Mouse (Mus musculus) ovary, postnatal 10 days (tissue): Measurements from ENCODE around the gene Palb2.
"Not testable (repeated sequence)": the region's sequence is repeated elsewhere in the genome, so short reads cannot be mapped to it uniquely, and the experiment has no call there.

Experiments used
- DNase-seq: peaks from one replicate; pipeline ENCODE4 v3.0.0; 2022; ENCODE audit warnings: low spot score

The Palb2 gene

DNA sequence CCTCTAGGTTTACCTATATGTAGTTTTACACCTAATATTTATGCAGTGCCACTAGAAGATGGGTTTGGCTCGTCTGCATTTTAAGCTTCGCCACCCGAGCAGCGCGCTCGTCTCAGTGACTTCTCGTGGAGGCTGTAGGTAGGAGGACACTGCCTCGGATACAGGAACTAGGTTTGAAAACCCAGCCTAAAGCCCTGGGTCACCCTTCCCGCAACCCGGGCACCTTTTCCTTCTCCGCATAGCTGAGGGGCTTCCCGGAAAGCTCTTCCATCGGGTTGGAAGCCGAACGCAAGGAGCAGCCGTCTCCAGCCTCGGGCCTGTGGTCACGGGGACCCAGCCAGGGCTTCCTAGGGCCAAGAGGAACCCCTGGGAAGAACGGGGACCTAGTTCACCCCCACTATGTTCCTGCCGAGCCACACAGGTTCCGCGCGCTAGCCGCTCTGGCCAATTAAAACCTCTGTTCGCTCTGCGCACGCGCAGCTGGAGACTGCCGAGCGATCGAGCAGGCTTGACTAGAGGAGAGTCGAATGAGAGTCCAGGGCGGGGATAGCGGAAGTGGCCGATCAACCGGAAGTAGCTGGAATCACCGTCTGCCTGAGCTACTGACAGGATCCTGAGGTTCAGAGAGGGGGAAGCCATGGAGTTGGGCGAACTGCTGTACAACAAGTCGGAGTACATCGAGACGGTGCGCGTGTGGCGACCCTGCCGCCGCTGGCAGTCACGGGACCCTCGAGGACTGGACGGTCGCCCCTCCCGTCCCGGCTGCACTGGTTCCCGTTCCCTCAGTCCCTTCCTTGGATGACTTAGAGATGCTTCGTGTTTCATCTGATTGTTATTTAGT lies at the start of gene Palb2, which contains the start of gene Dctn5:
TSS of gene Palb2 (minus strand) at position 489 of the 841 bp plus-strand sequence.
TSS of gene Dctn5 (plus strand) at position 545 of the 841 bp plus-strand sequence.
- peak; percentile 99 for DNase-seq

DNA sequence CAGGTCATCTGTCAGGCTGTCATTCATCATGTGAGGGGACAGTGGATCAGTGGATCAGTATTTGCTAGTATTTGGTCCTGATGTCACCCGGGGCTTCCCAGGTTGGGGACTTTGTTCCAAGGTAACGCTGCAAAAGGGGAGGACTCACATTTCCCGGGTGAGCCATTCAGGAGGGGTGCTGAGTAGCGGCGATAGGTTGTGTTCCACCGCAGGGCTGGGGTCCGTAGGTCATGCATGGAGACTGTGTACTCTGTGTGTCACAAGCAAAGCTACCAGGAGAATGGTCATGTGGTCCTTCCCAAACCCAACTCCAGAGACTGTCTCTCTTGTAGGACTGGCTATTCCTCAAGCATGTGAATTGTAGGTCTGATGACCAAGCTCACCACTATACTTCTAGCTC lies 47.9 kb upstream of the Palb2 start:
- no peak for DNase-seq

DNA sequence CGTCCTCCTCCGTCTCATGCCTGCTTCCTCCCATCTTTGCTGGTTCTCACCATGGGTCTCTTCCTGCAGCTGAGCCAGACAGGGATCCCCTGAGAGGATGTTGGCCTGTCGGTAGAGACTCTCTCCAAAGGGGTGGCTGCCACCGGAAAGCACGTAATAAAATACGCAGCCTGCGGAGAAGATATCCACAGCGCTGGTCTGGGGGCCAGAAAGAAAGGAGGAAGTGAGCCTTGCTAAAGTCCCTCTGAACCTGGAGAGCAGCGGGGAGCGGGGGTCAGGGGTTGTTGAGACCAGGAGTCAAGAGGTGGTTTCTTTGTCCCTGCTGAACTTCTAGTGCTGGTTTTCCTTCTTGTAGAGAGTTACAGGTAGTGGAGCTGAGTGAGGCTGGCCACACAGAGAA lies 38.8 kb upstream of the Palb2 start:
- DNase-seq: no peak

DNA sequence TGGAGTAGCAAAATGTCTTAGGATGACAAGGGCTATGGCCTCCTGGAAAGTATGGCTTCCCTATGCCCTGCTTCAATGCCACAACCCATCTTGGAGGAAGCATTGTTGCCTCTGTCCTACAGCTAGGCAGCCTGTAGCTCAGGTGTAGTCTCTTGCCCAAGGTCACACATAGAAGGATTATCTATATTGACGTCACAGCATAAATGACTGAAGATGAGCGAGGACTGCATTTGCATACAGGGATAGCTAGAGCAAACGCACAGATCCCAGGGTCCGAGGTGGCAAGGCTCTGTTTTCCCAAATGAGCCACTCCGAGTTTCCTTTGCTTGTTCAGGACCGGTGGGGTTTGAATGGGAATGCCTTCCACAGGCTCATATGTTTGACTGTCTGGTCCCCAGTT lies 37.9 kb upstream of the Palb2 start:
- no peak for DNase-seq

DNA sequence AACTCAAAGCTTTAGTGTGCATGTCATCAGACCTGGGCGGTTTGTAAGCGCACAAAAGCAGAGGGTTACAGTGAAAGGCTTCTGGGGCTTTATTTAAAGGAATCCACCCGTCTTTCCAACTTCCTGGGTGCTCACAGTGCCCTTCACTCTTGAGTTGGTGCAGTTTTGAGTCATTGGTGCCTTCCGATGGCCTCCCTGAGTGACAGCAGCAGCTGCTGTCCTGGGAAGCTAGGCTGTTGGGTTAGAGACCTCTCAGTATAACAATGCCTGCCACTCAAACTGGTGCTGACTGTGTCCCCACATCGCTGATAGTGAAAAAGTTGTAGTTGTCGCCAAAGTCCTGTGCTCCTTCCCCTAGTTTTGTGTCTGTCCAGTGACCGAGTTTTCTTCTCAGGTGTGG lies 34.4 kb upstream of the Palb2 start:
- no peak for DNase-seq

DNA sequence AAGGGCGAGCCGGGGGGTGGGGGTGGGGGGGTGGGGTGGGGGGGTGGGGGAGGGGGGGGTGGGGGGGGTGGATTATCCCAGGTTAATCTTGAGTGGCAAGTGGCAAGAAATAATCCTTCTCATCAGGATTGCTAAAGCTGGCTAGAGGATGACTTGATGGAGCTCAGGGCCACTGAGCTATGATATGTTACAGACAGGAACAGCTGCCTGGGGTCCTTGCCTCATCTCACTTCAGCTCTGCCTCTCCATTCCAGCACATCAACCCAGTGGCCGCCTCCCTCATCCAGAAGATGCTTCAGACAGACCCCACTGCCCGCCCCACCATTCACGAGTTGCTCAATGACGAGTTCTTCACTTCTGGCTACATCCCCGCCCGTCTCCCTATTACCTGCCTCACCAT lies 31.0 kb upstream of the Palb2 start:
- no peak for DNase-seq

DNA sequence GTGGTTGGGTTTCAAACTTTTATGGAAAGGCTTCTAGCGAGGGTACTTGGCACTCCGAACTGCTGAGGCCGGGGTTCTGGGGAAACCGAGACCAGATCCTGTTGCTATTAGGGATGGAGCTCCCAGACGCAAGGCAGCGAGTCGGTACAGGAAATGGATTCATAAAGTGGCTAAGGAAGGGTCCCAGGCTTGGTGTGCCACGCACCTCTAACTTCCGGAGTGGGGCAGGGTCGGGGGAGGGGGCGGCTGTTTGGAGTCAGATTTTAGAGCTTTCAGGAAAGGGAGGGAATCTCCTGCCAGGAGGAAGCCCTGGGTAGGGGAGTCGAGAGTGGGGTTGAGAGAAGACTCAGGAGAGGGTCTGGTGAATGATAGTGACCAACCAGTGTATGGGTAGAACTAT lies 27.3 kb upstream of the Palb2 start:
- DNase-seq: no peak

DNA sequence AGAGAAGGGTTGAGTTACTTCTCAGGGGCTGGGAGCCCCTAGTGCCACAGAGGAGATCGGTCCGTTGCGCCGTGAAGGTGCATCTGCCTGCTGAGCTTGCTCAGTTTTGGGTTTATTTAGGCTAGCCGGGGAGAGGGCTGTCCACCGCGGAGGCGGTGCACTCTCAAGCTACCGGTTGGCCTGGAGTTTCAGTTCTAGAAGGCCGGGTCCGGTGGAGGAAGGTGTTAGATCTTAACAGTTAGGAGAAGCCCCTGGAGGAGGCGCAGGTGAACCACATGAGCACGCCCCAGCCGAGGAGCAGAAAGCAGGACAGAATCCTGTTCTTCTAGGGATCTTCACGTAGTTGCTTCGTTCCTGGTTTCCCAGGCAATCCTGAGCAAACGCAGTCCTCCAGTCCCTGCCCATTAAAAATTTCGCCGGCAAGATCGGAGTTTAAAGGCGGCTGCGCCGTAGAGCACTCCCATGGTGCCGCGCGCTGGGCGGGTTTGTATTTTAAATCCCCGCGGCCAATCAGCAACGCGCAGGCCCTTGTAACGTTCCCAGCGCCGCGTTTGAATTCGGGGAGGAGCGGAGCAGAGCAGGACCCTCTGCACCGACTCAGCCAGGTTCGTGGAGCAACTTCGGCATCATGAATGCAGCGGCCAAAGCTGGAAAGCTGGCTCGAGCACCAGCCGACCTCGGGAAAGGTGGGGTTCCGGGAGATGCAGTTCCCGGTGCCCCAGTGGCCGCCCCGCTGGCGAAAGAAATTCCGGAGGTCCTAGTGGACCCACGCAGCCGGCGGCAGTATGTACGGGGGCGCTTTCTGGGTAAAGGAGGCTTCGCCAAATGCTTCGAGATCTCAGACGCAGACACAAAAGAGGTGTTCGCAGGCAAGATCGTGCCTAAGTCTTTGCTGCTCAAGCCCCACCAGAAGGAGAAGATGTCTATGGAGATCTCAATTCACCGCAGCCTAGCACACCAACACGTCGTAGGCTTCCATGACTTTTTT lies 26.4 kb upstream of the Palb2 start, which contains the start of gene Plk1:
TSS of gene Plk1 (plus strand) at position 525 of the 988 bp plus-strand sequence.
- peak; percentile 50 for DNase-seq

DNA sequence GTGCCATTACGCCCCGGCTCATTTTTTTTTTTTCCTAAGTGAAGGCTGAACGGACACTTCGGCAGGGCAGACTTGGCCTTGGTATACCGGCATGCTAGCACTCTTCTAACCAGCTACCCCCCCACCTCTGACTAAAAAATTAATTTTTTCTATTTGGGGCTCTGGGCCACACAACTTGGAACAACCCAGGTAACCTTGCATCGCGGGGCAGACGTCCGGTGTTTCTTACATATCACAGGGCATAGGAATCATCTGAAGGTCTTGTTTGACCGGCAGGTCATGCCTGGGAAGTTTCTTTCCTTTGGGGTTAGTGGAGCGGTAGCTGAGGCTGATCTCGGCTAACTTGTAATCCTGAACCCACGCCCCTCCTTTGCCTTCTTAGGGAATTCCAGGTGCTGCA lies 25.7 kb upstream of the Palb2 start:
- DNase-seq: no peak

DNA sequence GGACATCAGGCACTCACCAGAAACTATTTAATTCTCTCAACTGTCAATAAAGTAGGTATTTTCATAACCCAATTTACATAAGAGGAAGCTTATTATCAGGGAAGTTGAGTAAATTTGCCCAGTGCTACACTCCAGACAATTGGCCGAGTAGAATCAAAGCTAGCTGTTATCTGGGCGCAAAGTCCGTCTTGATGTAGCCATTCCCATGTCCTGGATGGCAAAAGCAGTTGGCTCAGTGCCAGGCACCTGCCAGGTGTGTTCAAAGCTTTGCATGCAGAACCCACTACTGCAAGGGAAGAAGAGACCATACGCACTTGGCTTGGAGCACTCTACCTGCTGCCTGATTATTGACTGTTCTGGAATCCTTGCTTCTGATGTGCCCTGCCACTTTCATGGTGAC lies 19.7 kb upstream of the Palb2 start:
- no peak for DNase-seq

DNA sequence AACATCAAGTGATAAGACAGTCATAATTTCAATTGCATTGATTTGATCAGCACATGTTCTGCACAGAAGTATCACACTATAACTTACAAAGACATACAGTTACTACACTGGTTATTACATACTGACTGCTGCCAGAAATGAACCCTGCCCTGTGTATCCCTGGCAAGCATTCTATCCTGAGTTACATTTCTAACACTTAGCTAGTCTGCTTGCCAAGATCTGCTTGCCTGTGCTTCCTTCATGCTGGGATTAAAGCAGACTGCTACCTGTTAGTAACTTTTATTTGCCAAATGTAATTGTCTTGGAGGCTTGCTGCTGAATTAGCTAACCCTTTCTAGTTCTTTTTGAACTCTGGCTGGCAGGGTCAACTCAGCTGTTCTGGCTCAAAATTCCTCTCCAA lies 8.2 kb upstream of the Palb2 start:
- no peak for DNase-seq

DNA sequence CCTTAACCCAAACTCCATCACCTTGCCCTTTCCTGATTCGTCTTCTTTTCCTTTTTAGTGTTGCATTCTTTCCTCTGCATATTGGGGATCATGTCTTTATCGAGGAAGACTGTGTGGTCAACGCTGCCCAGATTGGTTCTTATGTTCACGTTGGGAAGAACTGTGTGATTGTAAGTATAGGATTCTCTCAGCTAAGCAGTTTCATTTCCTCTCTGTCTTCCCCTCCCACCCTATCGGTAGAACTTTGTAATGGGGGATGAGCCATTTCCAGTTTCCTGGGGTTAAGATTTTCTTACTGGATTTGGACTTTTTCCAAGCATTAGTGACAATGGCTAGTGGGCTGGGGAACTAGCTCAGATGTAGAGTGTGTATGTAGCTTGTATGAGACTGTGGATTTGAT lies 5.4 kb upstream of the Palb2 start:
- no peak for DNase-seq

DNA sequence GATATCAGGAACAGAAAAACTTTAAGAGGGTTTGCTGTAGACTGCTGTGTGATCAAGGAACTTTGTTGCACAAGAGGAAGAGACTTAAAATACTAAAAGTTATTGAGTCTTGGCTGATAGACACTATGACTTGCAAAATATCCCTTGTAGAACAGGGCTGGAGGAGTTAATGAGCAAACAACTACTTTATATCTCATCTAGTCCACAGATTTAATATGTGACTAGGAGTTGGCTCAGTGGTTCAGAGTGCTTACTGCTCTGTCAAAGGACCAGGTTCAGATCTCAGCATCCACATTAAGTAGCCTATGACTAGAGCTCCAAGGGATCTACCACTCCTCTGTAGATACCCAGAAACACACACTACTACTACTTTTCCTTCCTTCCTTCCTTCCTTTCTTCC lies 4.3 kb upstream of the Palb2 start:
- DNase-seq: no peak

DNA sequence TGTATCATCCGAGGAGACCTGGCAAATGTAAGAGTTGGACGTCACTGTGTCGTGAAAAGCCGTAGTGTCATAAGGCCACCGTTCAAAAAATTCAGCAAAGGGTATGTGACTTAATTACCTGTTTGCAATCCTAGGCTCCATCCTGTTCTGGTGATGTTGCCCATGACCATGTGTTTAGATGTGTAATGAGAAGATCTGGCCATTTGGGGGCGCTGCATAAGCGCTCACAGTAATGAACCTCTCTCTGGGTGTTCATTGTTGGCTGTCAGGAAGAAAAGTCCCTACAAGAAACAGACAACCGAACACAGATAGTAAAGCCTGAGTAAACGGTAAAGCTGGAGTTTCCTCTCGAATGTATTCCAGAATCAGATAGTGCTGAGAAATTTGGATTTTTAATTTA lies 2.3 kb upstream of the Palb2 start:
- no peak for DNase-seq

DNA sequence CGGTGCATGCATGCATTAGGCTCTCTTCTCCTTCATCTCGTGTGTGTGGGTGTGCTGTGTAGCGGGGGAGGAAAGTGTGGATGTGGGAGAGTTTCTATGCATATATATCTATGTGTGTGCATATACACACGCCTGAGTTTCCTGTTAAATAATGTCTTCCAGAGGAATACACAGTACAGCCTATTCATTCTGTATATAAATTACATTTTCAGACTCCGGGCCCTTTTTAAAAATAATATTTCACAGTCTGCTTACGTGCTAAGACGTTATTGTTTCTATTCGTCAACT lies 497 bp upstream of the Palb2 start:
- no peak for DNase-seq

DNA sequence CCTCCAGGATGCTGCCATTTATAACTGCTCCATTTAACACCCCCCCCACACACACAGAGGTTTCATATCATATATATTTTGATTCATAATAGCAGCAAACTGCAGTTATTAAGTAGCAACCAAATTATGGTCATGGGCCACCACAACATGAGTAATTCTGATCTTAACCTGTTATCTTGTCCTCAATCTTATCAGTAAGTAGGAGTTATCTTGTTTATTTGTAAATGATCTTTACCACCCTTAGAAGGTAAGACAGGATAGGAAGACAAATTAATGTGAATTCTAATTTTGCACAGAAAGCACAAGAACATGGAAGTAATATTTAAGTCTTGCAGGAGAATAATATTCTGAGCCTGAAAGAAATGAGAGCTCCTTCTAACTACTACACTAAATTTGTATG lies 951 bp downstream of the Palb2 start:
- DNase-seq: no peak

DNA sequence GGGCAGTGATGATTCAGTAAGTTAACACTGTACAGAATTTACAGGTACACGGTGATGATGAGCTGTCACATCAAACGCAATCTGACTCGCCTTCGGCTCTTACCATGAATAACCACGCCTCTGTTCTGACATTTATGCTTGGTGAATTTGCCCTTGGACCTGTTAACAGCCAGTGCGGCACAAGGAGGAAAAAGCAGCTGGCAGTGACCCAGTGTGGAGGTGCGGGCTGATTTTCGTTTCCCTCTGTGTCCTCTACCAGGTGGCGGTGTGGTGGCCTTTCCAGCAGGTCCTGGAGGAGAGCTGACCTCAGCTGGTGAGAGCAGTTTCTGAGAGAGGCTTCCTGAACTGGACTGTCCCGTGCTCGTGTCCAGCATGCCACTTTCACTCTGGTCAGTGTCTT lies 5.8 kb downstream of the Palb2 start:
- DNase-seq: no peak

DNA sequence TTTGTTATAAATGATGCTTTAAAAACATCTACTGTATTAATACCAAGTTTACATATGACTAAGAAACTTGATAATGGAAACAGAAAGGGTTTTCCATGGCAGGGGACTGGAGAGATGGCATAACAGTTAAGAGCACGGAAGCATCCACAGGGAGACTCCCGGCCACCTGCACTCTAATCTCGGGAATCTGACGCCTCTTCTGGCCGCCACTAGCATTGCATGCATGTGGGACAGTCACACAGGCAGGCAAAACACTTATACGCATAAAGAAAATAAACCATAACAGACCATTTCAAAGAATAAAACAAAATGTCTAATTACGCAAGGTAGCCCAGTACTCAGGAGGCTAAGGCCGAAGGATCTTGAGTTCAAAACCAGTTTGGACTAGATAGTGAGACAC lies 7.1 kb downstream of the Palb2 start:
- DNase-seq: no peak

DNA sequence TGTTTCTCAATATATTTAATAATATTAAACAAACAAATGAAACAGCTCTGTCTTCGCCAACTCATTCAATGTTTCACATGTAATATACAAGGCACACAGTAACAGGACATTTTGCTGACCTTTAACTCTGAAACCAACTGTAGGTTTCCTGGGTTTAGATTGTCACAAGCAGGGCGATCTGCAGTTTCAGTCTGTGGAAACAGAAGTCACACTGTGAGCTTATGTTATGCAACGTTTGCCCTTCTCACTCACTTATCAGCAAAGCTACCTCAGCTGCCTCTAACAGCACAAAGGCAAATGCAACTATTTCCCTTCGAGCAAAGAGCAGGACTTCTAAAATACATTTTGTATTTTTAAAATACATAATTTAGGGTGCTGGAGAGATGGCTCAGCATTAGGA lies 9.3 kb downstream of the Palb2 start:
- no peak for DNase-seq

DNA sequence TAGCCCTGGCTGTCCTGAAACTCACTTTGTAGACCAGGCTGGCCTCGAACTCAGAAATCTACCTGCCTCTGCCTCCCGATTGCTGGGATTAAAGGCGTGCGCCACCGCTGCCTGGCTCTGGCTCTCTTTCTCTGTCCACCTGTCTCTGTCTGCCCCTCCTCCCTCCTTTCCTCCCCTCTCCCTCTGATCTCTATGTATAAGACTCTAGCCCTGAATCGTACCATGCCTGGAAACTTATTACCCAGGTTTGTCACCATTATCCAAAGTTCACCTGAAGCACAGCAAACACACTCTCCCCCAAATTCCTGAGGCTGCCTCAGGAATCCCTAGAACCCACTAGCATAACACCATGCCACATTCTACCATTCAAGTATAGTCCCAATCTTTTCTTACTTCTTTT lies 24.6 kb downstream of the Palb2 start:
- DNase-seq: no peak

DNA sequence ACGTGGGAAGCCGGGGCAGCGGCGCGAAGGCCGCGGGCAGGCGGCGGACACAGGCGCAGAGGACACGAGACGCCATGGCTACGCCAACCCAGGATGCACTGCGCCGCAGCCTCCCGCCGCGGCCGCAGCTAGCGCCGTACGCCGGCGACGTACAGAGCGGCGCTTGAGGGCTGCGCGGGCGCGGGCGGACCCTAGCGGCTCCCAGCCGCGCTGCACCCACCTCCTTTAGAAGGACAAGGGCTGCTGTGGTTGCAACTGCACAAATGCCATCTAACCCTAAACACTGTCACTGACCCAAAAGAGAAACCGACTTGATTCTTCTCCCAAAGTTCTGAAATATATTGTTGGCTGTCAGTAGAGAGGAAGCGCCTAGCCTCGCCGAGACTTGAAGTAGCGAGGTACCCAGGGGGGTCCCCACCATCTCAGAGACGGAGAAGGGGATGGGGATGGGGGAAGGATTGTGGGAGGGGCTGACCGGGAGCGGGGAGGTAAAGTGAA lies 31.0 kb downstream of the Palb2 start, which contains the start of gene Ndufab1:
TSS of gene Ndufab1 (minus strand) at position 140 of the 498 bp plus-strand sequence.
- peak; percentile 59 for DNase-seq

DNA sequence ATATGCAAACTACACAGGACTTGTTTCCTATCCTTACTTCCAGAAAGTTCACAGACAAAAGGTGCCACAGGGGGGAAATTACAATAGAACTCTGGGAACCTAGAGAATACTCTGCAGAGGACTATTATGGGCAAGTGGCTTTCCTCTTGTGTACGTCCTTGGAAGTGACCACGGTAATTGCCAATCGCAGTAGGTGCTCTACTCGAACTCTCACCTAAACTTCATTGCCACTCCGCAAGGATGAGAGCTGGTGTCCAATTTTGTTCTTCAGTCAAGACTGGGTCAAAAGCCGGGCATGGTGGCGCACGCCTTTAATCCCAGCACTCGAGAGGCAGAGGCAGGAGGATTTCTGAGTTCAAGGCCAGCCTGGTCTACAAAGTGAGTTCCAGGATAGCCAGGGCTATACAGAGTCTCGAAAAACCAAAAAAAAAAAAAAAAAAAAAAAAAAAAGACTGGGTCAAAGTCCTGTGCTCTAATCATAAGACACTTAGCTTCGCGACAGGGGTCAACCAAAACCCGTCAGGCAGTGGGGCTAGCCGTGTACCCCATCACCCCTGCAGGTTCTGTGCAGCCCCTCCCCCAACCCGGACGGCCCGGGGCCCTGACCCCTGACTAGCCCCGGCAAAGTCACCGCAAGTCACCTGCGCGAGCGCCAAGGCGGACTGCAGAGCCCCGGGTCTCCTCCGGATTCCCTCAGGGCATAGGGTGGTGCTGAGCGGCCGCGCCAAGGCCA lies 31.6 kb downstream of the Palb2 start:
- not testable (repeated sequence) for DNase-seq
